Mouse (Mus musculus) hindbrain, embryonic 11.5 days (tissue): ENCODE data around the gene Icam5. TPM values are rescaled to one million over a fixed set of nuclear protein-coding genes. Genes with fewer than 3 reads are reported as not detected.
"Not testable (repeated sequence)": the region's sequence is repeated elsewhere in the genome, so short reads cannot be mapped to it uniquely, and the experiment has no call there.

ENCODE experiments used
- ATAC-seq: fragments of 200-750 bp; cut with Nextera tagmentation; 2 replicates; pipeline ENCODE4 v1.8.0; 2017; ENCODE audit warnings: mild to moderate bottlenecking, moderate TSS enrichment, moderate library complexity; ENCODE audit not compliant: low FRiP score
- DNase-seq: peaks from one replicate; pipeline ENCODE4 v3.0.0-alpha.2; 2015; ENCODE audit warnings: low spot score
- H3K27ac ChIP-seq: fragments of 300-500 bp; sonication (generic); 2 replicates; pipeline ENCODE4 v1.5.1; 2014; ENCODE audit warnings: mild to moderate bottlenecking, low read depth, low read length
- H3K27me3 ChIP-seq: fragments of 300-500 bp; sonication (generic); 2 replicates; pipeline ENCODE4 v1.6.1; 2014; ENCODE audit warnings: mild to moderate bottlenecking, low read length, moderate library complexity, mixed read lengths; ENCODE audit not compliant: control insufficient read depth, insufficient read depth
- H3K36me3 ChIP-seq: fragments of 300-500 bp; sonication (generic); 2 replicates; pipeline ENCODE4 v1.6.1; 2014; ENCODE audit warnings: mild to moderate bottlenecking, low read length, moderate library complexity, mixed read lengths; ENCODE audit not compliant: control insufficient read depth, insufficient read depth
- H3K4me1 ChIP-seq: fragments of 300-500 bp; sonication (generic); replicated peaks from 2 replicates; pipeline ENCODE4 v1.6.1; 2014; ENCODE audit warnings: low read length, mixed read lengths; ENCODE audit not compliant: control insufficient read depth, insufficient read depth
- H3K4me2 ChIP-seq: fragments of 300-500 bp; sonication (generic); replicated peaks from 2 replicates; pipeline ENCODE4 v1.6.1; 2014; ENCODE audit warnings: mild to moderate bottlenecking, low read depth, low read length
- H3K4me3 ChIP-seq: fragments of 300-500 bp; sonication (generic); 2 replicates; pipeline ENCODE4 v1.5.1; 2014; ENCODE audit warnings: low read depth, low read length
- H3K9ac ChIP-seq: fragments of 300-500 bp; sonication (generic); 2 replicates; pipeline ENCODE4 v1.6.1; 2014; ENCODE audit warnings: low read depth, low read length
- H3K9me3 ChIP-seq: fragments of 300-500 bp; sonication (generic); 2 replicates; pipeline ENCODE4 v1.6.1; 2016; ENCODE audit warnings: low read length; ENCODE audit not compliant: control insufficient read depth
- WGBS: fragments of 180-500 bp; shearing (Covaris S2); extraction: QIAGEN DNeasy Blood & Tissue Kit; methylation state at CpG from one replicate; pipeline ENCODE4 v1.1.7; 2014; 5-methylcytosine and 5-hydroxymethylcytosine counted together
- polyA plus RNA-seq: library from polyadenylated mRNA; unstranded; fragments of >200 nt; fragmentation: Nextera tagmentation; extraction: Ambion mirVana; gene quantifications from 2 replicates; pipeline ENCODE4 v1.2.1, GENCODE M21; 2014

Gene Icam5
- polyA plus RNA-seq, 1 experiment from 2014 or later, result not detected

DNA sequence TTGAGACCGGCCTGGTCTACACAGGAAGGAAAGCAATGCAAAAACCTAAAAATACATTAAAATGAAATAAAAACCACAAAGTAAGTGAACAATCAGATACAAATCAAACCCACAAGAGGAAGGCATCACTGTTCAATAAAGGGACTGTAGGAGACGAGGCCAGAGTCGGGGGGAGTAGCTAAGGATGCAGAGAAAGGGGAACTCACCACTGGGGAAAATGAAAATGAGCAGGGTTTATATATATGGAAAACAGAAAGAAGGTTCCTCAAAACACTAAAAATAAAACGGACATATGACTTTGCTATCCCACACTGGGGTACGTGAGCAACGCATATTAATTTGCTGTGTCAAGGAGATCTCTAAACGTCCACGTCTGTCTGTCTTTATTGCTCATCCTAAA lies 34.8 kb upstream of the Icam5 start:
- no peaks in the 10 kb centered on the region for H3K27me3 ChIP-seq
- H3K9ac ChIP-seq, result no peak overlapping the region
- H3K4me2 ChIP-seq, result no peak overlapping the region
- H3K27ac ChIP-seq, result no peak overlapping the region
- no peaks in the 10 kb centered on the region for H3K36me3 ChIP-seq
- H3K9me3 ChIP-seq, result no peaks in the 10 kb centered on the region
- H3K4me3 ChIP-seq, result no peak overlapping the region
- WGBS, result 88% methylated on average over 8 of the region's 8 CpGs
- DNase-seq (no peak), ATAC-seq (no peak)
- no peaks in the 10 kb centered on the region for H3K4me1 ChIP-seq

DNA sequence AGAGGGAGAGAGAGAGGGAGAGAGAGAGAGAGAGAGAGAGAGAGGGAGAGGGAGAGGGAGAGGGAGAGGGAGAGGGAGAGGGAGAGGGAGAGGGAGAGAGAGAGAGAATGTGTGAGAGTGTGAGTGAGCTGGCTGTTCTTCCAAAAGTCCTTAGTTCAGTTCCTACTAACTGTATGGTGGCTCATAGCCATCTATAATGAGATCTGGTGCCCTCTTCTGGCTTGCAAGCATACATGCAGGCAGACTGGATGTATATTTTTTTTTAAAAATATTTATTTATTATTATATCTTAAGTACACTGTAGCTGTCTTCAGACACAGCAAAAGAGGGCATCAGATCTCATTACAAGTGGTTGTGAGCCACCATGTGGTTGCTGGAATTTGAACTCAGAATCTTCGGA lies 33.5 kb upstream of the Icam5 start:
- H3K4me3 ChIP-seq, H3K4me2 ChIP-seq, H3K27ac ChIP-seq, H3K36me3 ChIP-seq, DNase-seq, H3K27me3 ChIP-seq, H3K9me3 ChIP-seq, H3K4me1 ChIP-seq, H3K9ac ChIP-seq, ATAC-seq: not testable (repeated sequence)
- WGBS, result 88% methylated on average over 1 of the region's 1 CpGs

DNA sequence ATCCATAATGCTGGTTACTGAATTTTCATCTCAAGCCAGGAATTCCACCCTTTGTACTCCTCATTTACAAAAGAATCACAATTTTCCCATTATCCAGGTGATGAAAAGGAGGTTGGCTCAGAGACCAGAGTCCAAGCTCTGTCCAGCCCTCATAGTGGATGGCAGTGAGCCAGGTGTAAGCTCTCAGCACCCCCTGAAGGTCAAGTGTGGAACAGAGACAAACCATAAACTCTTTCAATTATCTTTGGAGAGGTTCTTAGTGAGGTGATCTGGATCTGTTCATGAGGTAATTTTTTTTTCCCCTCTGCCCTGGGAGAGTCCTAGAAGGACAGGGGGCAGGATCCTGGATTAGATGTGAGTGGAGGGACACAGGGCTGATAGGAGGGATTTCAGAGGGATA lies 31.1 kb upstream of the Icam5 start:
- Histone ChIP-seq H3K4me1 (no peaks in the 10 kb centered on the region), H3K27me3 (no peaks in the 10 kb centered on the region), H3K9ac (no peak overlapping the region), H3K36me3 (no peaks in the 10 kb centered on the region), H3K9me3 (no peaks in the 10 kb centered on the region), H3K4me3 (no peak overlapping the region), H3K27ac (no peak overlapping the region), H3K4me2 (no peak overlapping the region)
- DNase-seq (no peak), ATAC-seq (no peak)

DNA sequence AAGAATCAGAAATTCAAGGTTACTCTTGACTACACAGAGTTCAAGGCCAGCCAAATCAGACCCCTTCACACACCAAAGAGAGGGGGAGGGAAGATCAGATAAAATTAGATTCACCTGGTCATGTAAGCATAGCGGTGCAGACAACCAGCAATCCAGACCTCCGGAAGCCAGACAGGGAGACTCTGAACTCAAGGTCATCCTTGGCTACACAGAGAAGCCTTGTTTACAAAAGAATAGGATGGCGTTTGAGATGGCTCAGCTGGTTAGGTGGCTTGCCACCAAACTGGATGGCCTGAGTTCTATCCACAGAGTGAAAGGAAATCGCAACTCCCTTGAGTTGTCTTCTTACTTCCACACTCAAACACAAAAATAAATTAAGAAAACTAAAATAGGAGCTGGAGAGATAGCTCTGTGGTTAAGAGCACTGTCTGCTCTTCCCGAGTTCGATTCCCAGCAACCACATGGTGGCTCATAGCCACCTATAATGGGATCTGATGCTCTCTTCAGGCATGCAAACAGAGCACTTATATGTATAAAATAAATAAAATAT lies 30.1 kb upstream of the Icam5 start:
- DNase-seq, result no peak
- no peak overlapping the region for H3K9ac ChIP-seq
- H3K4me2 ChIP-seq, result no peak overlapping the region
- H3K4me3 ChIP-seq, result no peak overlapping the region
- ATAC-seq, result no peak
- H3K36me3 ChIP-seq, result no peaks in the 10 kb centered on the region
- WGBS, result 73% methylated on average over 6 of the region's 6 CpGs
- H3K27me3 ChIP-seq, result no peaks in the 10 kb centered on the region
- no peak overlapping the region for H3K27ac ChIP-seq
- no peaks in the 10 kb centered on the region for H3K4me1 ChIP-seq
- H3K9me3 ChIP-seq, result no peaks in the 10 kb centered on the region

DNA sequence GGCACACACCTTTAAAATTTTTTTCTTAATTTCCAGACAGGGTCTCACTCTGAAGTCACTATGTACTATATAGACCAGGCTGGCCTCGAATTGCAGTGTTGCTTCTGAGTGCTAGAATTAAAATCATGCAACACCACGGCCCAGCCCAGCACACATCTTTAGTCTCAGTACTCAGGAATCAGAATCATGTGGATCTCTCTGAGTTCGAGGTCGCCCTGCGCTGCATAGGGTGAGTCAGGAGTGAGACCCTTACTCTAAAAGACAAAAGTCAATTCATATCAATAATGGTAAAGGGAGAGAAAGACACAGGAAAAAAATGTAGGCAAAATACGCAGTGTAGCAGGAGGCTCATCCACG lies 29.6 kb upstream of the Icam5 start:
- H3K4me1 ChIP-seq, result no peaks in the 10 kb centered on the region
- no peaks in the 10 kb centered on the region for H3K9me3 ChIP-seq
- DNase-seq (no peak), ATAC-seq (peak; percentile 65)
- 15% methylated on average over 7 of the region's 7 CpGs for WGBS
- no peaks in the 10 kb centered on the region for H3K36me3 ChIP-seq
- peak overlapping the region; percentile 82 for H3K9ac ChIP-seq
- H3K27ac ChIP-seq, result peak overlapping the region; percentile 31; the same call in 1 of the 2 replicates
- H3K4me2 ChIP-seq, result peak overlapping the region; percentile 86
- H3K27me3 ChIP-seq, result no peaks in the 10 kb centered on the region
- peak overlapping the region; percentile 88 for H3K4me3 ChIP-seq

DNA sequence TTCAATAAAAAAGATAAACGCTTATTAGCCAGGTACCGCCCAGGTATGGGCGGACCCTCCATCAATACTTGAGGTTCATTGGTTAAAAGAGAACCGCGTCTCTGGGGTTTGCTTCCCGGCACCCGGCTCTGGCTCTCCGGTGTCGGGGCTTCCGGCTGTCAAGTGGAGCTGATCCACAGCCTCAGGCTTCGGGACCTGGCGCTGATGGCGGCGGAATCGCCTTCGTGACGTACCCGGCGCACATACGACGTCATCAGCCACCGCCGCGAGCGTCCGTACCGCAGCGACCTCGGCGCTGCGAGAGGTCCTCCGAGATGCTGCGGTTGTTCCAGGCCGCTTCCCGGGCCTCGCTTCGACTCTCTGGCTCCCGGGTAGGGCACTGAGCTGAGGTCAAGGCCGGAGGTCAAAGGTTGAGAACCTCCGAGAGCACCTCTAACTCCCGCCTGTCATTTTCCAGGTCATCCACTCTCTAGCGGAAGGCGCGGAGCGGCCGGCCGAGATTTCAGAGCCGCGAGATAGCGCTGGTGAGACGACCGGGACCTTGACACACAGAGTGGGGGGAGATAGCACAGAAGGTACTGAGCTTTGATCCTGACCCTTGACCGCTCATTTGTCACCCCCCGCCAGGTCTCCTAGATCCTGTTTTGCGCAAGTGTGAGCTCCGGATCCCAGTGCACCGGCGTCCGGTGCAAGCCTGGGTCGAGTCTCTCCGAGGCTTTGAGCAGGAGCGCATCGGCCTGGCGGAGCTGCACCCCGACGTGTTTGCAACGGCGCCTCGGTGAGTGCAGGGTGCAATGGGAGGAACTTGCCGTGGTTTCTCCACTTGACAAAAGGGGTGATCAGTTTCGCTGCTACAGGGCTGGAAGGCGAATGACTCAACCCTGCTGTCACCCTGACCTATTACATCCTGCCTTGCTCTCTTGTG lies 29.0 kb upstream of the Icam5 start, which contains the start of gene Mrpl4:
Mrpl4 (plus strand) TSS at position 112 of the 925 bp plus-strand sequence.
- DNase-seq (peak; percentile 96), ATAC-seq (peak; percentile 92)
- Histone ChIP-seq H3K27ac (peak within 1 kb of the TSS; percentile 31), H3K4me3 (peak within 1 kb of the TSS; percentile 88), H3K9me3 (no peaks in the 10 kb centered on the region), H3K4me1 (no peaks in the 10 kb centered on the region), H3K4me2 (peak within 1 kb of the TSS; percentile 86), H3K9ac (peak within 1 kb of the TSS; percentile 82), H3K36me3 (no peaks in the 10 kb centered on the region), H3K27me3 (no peaks in the 10 kb centered on the region)
- WGBS, result under 1% methylated on average over 72 of the region's 72 CpGs

DNA sequence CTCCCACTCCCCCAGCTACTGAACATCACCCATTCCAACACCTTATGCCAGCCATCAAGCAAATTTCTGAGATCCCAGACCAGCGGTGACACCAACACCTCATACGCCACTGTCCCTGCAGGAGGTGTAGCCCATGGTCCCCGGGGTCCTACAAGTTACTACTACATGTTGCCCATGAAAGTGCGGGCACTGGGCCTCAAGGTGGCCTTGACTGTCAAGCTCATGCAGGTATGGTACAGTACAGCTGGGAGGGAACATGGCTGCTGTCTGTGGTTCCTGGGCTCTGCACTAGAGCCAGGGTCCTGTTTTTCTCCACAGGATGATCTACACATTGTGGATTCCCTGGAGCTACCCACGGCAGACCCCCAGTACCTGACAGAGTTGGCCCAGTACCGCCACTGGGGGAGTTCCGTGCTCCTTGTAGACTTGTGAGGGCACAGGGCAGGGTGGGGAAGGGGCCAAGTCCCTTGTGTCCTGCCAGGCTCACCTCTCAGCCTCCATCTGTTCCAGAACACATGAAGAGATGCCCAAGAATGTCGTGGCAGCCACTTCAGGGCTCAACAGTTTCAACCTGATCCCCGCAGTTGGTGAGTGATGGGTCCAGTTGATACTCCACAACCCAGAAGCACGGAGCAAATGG lies 24.4 kb upstream of the Icam5 start:
- WGBS, result 91% methylated on average over 10 of the region's 10 CpGs
- DNase-seq (no peak), ATAC-seq (no peak)
- no peaks in the 10 kb centered on the region for H3K4me1 ChIP-seq
- no peaks in the 10 kb centered on the region for H3K27me3 ChIP-seq
- no peak overlapping the region for H3K4me3 ChIP-seq
- no peak overlapping the region for H3K4me2 ChIP-seq
- H3K9ac ChIP-seq, result no peak overlapping the region
- H3K36me3 ChIP-seq, result no peaks in the 10 kb centered on the region
- no peak overlapping the region for H3K27ac ChIP-seq
- H3K9me3 ChIP-seq, result no peaks in the 10 kb centered on the region

DNA sequence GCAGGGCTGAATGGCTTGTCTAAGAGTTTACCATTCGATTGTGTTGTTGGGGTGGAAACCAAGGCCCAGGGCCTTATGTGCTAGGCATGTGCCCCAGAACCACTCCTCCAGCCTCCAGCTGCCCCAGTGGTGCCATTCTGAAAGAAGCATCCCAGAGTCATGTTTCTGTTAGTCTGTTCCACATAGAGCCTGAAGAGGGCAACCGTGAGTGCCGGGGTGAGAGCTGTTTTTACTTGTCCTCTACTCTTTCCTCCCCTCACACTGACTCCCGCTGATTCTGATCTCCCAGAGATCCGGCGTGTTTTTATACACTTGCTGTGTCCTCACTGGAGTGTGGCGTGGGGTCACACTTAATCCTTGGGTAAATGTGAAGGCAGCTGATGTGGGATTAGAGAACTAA lies 23.9 kb upstream of the Icam5 start:
- H3K4me3 ChIP-seq, result no peak overlapping the region
- no peaks in the 10 kb centered on the region for H3K9me3 ChIP-seq
- no peak overlapping the region for H3K9ac ChIP-seq
- H3K36me3 ChIP-seq, result no peaks in the 10 kb centered on the region
- WGBS, result 82% methylated on average over 7 of the region's 7 CpGs
- H3K27ac ChIP-seq, result no peak overlapping the region
- H3K4me1 ChIP-seq, result no peaks in the 10 kb centered on the region
- ATAC-seq, result no peak
- H3K27me3 ChIP-seq, result no peaks in the 10 kb centered on the region
- DNase-seq, result no peak
- no peak overlapping the region for H3K4me2 ChIP-seq
